Mouse (Mus musculus): Measurements from ENCODE around the gene Angel1. TPM values are rescaled to one million over a fixed set of nuclear protein-coding genes. Genes with fewer than 3 reads are reported as not detected.

Gene Angel1
- polyA plus RNA-seq, 1 experiment from 2014 or later, result 12.1 TPM

DNA sequence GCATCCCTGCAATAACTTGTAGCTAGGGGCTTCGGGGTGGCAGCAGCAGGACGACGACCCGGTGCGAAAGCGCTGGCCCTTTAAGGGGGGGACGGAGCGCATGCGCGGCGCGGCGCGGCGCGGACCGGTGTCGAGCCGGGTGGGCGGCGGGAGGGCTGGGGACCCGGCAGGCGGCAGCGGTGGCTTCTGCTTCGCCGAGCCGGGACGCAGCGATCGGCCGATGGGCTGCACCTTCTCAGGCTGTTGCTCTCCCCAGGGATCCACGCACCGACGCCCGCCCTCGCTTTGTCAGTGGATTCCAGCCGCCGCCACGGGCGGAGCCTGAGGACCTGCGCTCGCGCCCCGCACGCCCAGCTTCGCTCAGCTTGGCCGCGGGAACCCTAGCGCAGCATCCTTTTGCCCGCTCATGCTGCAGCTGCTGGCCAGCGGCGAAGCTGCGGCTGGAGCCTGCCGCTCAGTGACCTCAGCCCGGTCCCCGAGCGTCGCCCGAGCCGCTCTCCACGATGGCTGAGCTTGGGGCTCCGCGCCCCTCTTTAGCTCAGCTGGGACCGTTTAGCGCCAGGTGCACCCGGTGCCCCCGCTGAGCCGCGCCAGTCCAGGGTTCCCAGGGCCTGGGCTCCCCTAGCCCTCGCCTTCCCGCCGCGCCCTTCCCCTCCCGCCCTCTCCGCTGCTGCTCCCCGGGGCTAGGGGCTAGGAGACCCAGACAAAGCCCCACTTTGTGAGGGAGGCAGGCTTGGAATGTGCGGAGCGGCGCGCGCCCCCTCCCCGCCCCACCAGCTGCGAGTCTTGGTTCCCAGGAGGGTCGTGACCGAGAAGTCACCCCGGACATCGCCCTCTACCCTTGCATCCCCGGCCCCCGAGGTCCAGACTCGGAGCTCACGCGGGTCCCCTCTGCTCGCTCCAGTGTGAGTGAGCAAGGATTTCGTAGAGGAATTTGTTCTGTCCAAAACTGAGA, 47.4 kb downstream of the Angel1 start, which contains the start of gene Vash1:
TSS of gene Vash1 (plus strand) at position 110 of the 955 bp plus-strand sequence.
- Histone ChIP-seq H3K36me3 (no peaks in the 10 kb centered on the region), H3K27me3 (no peaks in the 10 kb centered on the region), H3K4me3 (replicated peaks) (peak within 1 kb of the TSS; percentile 84), H3K9ac (peak within 1 kb of the TSS; percentile 66), H3K27ac (replicated peaks) (peak within 1 kb of the TSS; percentile 86), H3K4me1 (peaks cover 25% of the 10 kb centered on the region), H3K9me3 (replicated peaks) (no peaks in the 10 kb centered on the region), H3K4me2 (replicated peaks) (peak within 1 kb of the TSS; percentile 98)
- ATAC-seq (ENCODE audit: insufficient number of reproducible peaks, low FRiP score, low TSS enrichment, low read depth), result peak; percentile 79
- under 1% methylated on average over 92 of the region's 94 CpGs for WGBS

DNA sequence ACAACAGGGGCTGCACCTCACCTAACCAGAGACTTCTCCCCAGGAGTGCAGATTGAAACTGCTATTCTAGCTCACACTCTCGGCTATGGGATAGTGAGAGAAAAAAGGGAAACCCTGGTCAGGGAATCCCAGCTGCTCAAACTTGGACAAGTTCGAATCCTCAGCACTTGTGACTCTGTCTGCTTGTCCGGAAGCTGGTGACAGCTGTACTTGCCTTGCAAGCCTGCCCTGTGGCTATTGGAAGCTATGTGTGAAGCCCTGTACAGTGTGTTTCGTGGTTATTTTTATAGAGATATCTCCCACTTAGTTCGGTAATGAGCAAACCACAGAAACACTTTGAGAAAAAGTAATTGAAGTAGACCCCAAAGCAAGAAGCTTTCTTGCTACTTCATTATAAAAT, 53.8 kb downstream of the Angel1 start:
- Histone ChIP-seq H3K27ac (replicated peaks) (no peak overlapping the region), H3K36me3 (no peaks in the 10 kb centered on the region), H3K9me3 (replicated peaks) (no peaks in the 10 kb centered on the region), H3K9ac (no peak overlapping the region), H3K27me3 (no peaks in the 10 kb centered on the region), H3K4me2 (replicated peaks) (no peak overlapping the region), H3K4me3 (replicated peaks) (no peak overlapping the region), H3K4me1 (no peaks in the 10 kb centered on the region)
- ATAC-seq (ENCODE audit: insufficient number of reproducible peaks, low FRiP score, low TSS enrichment, low read depth), result no peak
- WGBS, result 52% methylated on average over 5 of the region's 5 CpGs

DNA sequence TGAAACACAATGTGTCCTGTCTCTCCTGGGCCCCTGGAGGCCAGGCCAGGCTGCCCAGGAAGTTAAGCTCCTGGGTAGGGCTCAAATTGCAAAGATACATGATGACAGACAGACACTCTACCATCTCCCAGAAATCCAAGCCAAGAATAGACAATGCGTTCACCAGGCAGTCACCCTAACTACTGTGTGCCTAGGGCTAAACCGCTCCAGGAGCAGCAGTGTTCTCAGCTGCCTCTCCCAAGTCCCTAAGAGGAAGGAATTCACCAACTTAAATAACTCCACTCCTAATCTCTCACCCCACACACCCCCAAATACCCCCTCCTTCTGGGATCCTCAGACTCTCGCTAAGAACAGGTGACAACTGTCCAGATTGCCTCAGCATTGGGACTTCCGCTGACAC, 54.2 kb downstream of the Angel1 start:
- Histone ChIP-seq H3K4me2 (replicated peaks) (no peak overlapping the region), H3K4me1 (no peaks in the 10 kb centered on the region), H3K36me3 (no peaks in the 10 kb centered on the region), H3K27me3 (no peaks in the 10 kb centered on the region), H3K27ac (replicated peaks) (no peak overlapping the region), H3K9me3 (replicated peaks) (no peaks in the 10 kb centered on the region), H3K4me3 (replicated peaks) (no peak overlapping the region), H3K9ac (no peak overlapping the region)
- 0 out of 2 replicates have a peak, but pooled peaks have one; percentile 60 for ATAC-seq (ENCODE audit: insufficient number of reproducible peaks, low FRiP score, low TSS enrichment, low read depth)
- 46% methylated on average over 4 of the region's 4 CpGs for WGBS

DNA sequence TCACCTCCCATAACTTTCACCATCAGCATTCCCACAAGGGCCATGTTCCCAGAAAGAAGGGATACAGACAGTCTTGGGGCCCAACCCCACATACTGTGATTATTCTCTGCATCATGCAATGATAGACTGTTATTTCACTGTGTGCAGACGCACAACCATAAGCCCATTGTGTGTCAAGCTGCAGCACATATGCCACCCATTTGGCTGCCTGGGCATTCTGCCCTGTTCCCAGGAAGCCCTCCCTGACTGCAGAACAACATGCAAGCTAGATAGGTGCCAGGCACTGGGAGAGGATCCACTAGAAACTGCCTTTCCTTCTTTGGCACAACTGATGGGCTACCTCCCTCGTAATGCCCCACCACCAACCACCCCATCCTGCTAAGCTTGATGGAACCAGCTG, 57.9 kb downstream of the Angel1 start:
- no peak for ATAC-seq (ENCODE audit: insufficient number of reproducible peaks, low FRiP score, low TSS enrichment, low read depth)
- H3K9me3 ChIP-seq (replicated peaks), result no peaks in the 10 kb centered on the region
- no peak overlapping the region for H3K9ac ChIP-seq
- H3K4me3 ChIP-seq (replicated peaks), result no peak overlapping the region
- H3K27ac ChIP-seq (replicated peaks), result no peak overlapping the region
- no peaks in the 10 kb centered on the region for H3K27me3 ChIP-seq
- no peak overlapping the region for H3K4me2 ChIP-seq (replicated peaks)
- no peaks in the 10 kb centered on the region for H3K4me1 ChIP-seq
- 85% methylated on average over 2 of the region's 2 CpGs for WGBS
- H3K36me3 ChIP-seq, result no peaks in the 10 kb centered on the region

DNA sequence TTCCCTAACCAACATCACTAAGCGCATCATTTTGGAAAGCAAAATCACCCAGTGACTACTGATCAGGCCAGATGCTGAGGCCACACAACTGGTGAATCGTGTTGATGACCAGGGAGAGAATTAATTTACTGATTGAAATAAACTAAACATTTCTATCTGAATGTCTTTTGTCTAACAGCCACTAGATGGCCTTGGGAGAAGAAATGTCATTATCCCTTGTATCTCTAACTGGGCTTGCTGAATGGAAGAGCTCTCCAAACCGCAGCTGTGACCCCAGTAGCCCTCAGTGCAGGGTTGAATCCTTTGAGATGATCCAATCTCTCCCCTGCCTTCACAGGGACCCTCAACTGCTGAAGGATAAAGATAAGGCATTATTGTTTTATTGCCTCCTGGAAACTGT, 60.6 kb downstream of the Angel1 start:
- WGBS, result 59% methylated on average over 3 of the region's 3 CpGs
- no peak overlapping the region for H3K9ac ChIP-seq
- H3K4me2 ChIP-seq (replicated peaks), result no peak overlapping the region
- ATAC-seq (ENCODE audit: insufficient number of reproducible peaks, low FRiP score, low TSS enrichment, low read depth), result no peak
- H3K36me3 ChIP-seq, result no peaks in the 10 kb centered on the region
- H3K27ac ChIP-seq (replicated peaks), result no peak overlapping the region
- no peaks in the 10 kb centered on the region for H3K9me3 ChIP-seq (replicated peaks)
- no peaks in the 10 kb centered on the region for H3K4me1 ChIP-seq
- no peak overlapping the region for H3K4me3 ChIP-seq (replicated peaks)
- H3K27me3 ChIP-seq, result no peaks in the 10 kb centered on the region

DNA sequence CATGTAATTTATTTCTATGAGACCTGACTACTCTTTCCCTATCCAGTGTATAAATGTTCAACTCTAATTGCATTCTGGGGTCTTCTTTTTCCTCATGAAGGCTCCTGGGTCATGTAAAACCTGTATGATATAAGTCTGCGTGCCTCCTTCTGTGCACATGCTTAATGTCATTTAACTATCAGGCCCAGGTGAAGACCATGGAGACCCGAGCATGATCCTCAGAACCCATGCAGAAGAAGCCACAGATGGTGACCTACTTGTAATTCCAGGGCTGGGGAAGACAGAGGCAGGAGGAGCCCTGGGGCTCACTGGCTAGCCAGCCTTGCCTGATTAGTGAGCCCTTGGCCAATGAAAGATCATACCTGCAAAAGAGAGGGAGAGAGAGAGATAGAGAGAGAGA, 65.8 kb downstream of the Angel1 start:
- no peak overlapping the region for H3K4me3 ChIP-seq (replicated peaks)
- no peak overlapping the region for H3K27ac ChIP-seq (replicated peaks)
- H3K9ac ChIP-seq, result no peak overlapping the region
- no peaks in the 10 kb centered on the region for H3K27me3 ChIP-seq
- no peaks in the 10 kb centered on the region for H3K36me3 ChIP-seq
- WGBS, result 67% methylated on average over 2 of the region's 2 CpGs
- H3K4me1 ChIP-seq, result no peaks in the 10 kb centered on the region
- H3K4me2 ChIP-seq (replicated peaks), result no peak overlapping the region
- H3K9me3 ChIP-seq (replicated peaks), result no peaks in the 10 kb centered on the region
- ATAC-seq (ENCODE audit: insufficient number of reproducible peaks, low FRiP score, low TSS enrichment, low read depth), result no peak

DNA sequence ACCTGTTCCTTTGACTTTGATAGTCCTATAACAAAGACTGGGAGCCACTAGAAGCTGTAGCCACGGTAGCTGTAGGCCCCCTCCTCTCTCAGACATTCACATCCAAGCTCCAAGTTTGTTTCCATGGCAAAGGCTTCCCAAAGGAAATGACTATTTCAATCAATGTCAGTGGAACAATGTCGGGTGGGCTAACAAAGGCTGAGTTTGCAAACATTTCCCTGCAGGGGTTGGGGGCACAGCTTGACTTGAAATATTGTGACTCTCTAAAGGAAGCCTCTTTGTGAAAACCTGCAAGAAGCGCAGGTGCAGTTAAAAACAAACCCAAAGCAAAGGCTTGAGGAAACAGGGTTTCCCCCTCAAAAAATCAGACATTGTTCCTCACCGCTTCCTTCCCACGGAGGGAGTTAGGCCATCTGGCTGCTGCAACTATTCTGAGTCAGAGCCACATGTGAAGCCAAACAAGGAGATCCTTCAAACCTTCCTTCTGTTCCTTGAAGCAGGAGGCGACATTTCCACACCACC, 66.8 kb downstream of the Angel1 start:
- Histone ChIP-seq H3K27me3 (no peaks in the 10 kb centered on the region), H3K36me3 (no peaks in the 10 kb centered on the region), H3K9ac (no peak overlapping the region), H3K4me1 (peaks cover 5% of the 10 kb centered on the region; the same call in 1 of the 2 replicates), H3K4me3 (replicated peaks) (no peak overlapping the region), H3K27ac (replicated peaks) (peak overlapping the region; percentile 28; the same call in 1 of the 2 replicates), H3K9me3 (replicated peaks) (no peaks in the 10 kb centered on the region), H3K4me2 (replicated peaks) (no peak overlapping the region)
- WGBS, result 38% methylated on average over 6 of the region's 6 CpGs
- ATAC-seq (ENCODE audit: insufficient number of reproducible peaks, low FRiP score, low TSS enrichment, low read depth), result no peak

DNA sequence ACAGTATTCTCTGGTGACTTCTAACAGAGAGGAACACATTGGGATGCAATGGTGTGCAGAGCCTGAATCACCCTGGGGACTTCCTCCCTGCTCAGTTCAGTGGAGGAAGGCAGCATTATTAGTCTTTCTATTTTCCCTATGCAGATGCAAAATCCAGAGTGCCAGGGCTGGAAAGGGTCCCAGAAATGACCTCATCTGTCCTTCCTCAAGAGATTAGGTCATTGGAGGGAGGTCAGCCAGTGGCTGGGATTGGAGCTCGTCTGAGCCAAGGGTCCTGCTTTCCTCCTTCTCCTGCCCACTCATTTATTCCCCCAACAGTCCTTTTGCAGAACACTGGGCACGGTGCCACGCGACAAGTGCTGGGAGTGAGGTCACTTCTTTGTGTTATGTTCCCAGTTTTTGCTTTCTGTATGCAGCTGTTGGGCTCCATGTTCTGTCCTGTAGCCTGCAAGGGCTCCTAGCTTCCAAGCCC, 73.7 kb downstream of the Angel1 start:
- Histone ChIP-seq H3K27me3 (no peaks in the 10 kb centered on the region), H3K4me1 (peaks cover 20% of the 10 kb centered on the region), H3K9me3 (replicated peaks) (no peaks in the 10 kb centered on the region), H3K4me2 (replicated peaks) (no peak overlapping the region), H3K9ac (no peak overlapping the region), H3K4me3 (replicated peaks) (no peak overlapping the region), H3K36me3 (no peaks in the 10 kb centered on the region), H3K27ac (replicated peaks) (peak overlapping the region; percentile 44; the same call in 1 of the 2 replicates)
- peak; percentile 68 for ATAC-seq (ENCODE audit: insufficient number of reproducible peaks, low FRiP score, low TSS enrichment, low read depth)
- WGBS, result 57% methylated on average over 4 of the region's 4 CpGs

DNA sequence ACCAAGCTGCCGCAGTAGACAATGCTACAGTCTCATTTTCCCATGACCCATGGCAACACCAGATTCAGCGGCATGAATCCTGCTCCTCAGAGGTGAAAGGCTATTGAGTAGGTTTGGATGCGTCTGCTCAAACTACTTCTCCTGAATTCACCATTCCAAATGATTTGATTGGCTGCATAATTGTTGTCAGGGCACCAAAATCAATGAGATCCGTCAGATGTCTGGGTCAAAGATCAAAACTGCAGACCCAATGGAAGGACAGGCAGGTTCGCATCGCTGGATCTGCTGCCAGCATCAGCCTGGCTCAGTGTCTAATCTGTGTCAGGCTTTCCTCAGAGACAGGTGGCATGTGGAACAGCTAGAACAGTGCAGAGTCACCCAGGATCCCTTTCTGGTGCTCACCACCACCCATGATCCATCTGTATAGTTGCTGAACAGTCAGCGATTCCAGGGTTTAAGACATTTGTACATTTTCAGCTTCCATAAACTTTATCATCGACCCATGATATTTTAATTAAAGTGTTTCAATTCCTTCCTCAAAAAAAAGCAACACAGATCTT, 74.9 kb downstream of the Angel1 start:
- Histone ChIP-seq H3K27me3 (no peaks in the 10 kb centered on the region), H3K36me3 (no peaks in the 10 kb centered on the region), H3K27ac (replicated peaks) (no peak overlapping the region), H3K4me3 (replicated peaks) (no peak overlapping the region), H3K4me1 (peaks cover 32% of the 10 kb centered on the region), H3K9me3 (replicated peaks) (no peaks in the 10 kb centered on the region), H3K4me2 (replicated peaks) (no peak overlapping the region), H3K9ac (no peak overlapping the region)
- no peak for ATAC-seq (ENCODE audit: insufficient number of reproducible peaks, low FRiP score, low TSS enrichment, low read depth)
- WGBS, result 81% methylated on average over 8 of the region's 8 CpGs
